Mouse (Mus musculus): ENCODE results near the gene Ss18l2.

Ss18l2 gene

GRCm38 (mm10) chr9:121759091-121760081, 49.3 kb downstream of the Ss18l2 start, which contains the start of gene Zfp651:
Gene Zfp651, plus strand, starts transcription at chr9:121759330.
- DNase-seq (ENCODE audit: low spot score), result peak; percentile 48

GRCm38 (mm10) chr9:121760271-121761090, 50.4 kb downstream of the Ss18l2 start:
- DNase-seq (ENCODE audit: low spot score), result peak; percentile 67

- peak; percentile 43 for DNase-seq (ENCODE audit: low spot score)
These were observed 51.0 kb downstream of the Ss18l2 start for GRCm38 (mm10) chr9:121761091-121761665.

GRCm38 (mm10) chr9:121761787-121762186, 51.7 kb downstream of the Ss18l2 start:
- DNase-seq (ENCODE audit: low spot score), result no peak

- no peak for DNase-seq (ENCODE audit: low spot score)
These were observed 52.1 kb downstream of the Ss18l2 start for GRCm38 (mm10) chr9:121762248-121762647.

GRCm38 (mm10) chr9:121762761-121763160, 52.6 kb downstream of the Ss18l2 start:
- no peak for DNase-seq (ENCODE audit: low spot score)
